Mouse (Mus musculus): Measurements from ENCODE around the gene Slc2a8. TPM values are rescaled to one million over a fixed set of nuclear protein-coding genes. Genes with fewer than 3 reads are reported as not detected.
A peak's percentile ranks its signal among the peaks of the same experiment; 100 is the strongest.

Slc2a8 gene
- total RNA-seq, 2 experiments from 2014 or later, result 18.4 to 18.9 TPM

GRCm38 (mm10) chr2:32969326-32969725 lies 12.6 kb downstream of the Slc2a8 start:
- DNase-seq, result no peak

GRCm38 (mm10) chr2:32968024-32968614 lies 13.8 kb downstream of the Slc2a8 start:
- no peak for DNase-seq

GRCm38 (mm10) chr2:32966689-32967631 lies 14.9 kb downstream of the Slc2a8 start:
- peak; percentile 87 to 89 for DNase-seq

GRCm38 (mm10) chr2:32966184-32966688 lies 15.6 kb downstream of the Slc2a8 start:
- no peak for DNase-seq

- DNase-seq, result no peak
Observed at GRCm38 (mm10) chr2:32965511-32966183, 16.2 kb downstream of the Slc2a8 start.

GRCm38 (mm10) chr2:32964659-32965457 lies 17.0 kb downstream of the Slc2a8 start:
- no peak for DNase-seq

GRCm38 (mm10) chr2:32963981-32964380 lies 17.9 kb downstream of the Slc2a8 start:
- no peak for DNase-seq

- DNase-seq, result no peak
Observed at GRCm38 (mm10) chr2:32963544-32963943, 18.3 kb downstream of the Slc2a8 start.

GRCm38 (mm10) chr2:32962875-32963220 lies 19.0 kb downstream of the Slc2a8 start:
- DNase-seq, result no peak

- DNase-seq, result no peak
Observed at GRCm38 (mm10) chr2:32962062-32962874, 19.6 kb downstream of the Slc2a8 start.

- DNase-seq, result peak; percentile 94
Observed at GRCm38 (mm10) chr2:32961192-32961995, 20.5 kb downstream of the Slc2a8 start, which contains the start of the genes Rpl12 and Lrsam1. Rpl12 (plus strand) TSS chr2:32961559. Lrsam1 (minus strand) TSS chr2:32961614.

GRCm38 (mm10) chr2:32960273-32960672 lies 21.6 kb downstream of the Slc2a8 start:
- DNase-seq, result no peak

- no peak for DNase-seq
Observed at GRCm38 (mm10) chr2:32957344-32957743, 24.5 kb downstream of the Slc2a8 start.

- DNase-seq, result no peak
Observed at GRCm38 (mm10) chr2:32954581-32954980, 27.3 kb downstream of the Slc2a8 start.

- DNase-seq, result no peak
Observed at GRCm38 (mm10) chr2:32947454-32947853, 34.4 kb downstream of the Slc2a8 start.

GRCm38 (mm10) chr2:32940483-32940882 lies 41.4 kb downstream of the Slc2a8 start:
- no peak for DNase-seq

GRCm38 (mm10) chr2:32939418-32939817 lies 42.5 kb downstream of the Slc2a8 start:
- no peak for DNase-seq

GRCm38 (mm10) chr2:32938741-32939140 lies 43.1 kb downstream of the Slc2a8 start:
- no peak for DNase-seq

- no peak for DNase-seq
Observed at GRCm38 (mm10) chr2:32931730-32932129, 50.2 kb downstream of the Slc2a8 start.

All from layer of hippocampus, postnatal 36 days (tissue).